Mouse (Mus musculus) embryonic fibroblast, embryonic 13.5 days (primary cell): ENCODE results near the gene Plekhg5.

Source experiments
- CTCF ChIP-seq: IDR thresholded peaks from 2 replicates; pipeline ENCODE4 v1.5.1; 2011; ENCODE audit warnings: mild to moderate bottlenecking, control low read depth, low read length, moderate library complexity, borderline replicate concordance; ENCODE audit not compliant: insufficient read depth
- POLR2A ChIP-seq: IDR thresholded peaks from 2 replicates; pipeline ENCODE4 v1.6.1; 2011; ENCODE audit warnings: low read depth, mild to moderate bottlenecking, control low read depth, low read length, moderate library complexity

DNA sequence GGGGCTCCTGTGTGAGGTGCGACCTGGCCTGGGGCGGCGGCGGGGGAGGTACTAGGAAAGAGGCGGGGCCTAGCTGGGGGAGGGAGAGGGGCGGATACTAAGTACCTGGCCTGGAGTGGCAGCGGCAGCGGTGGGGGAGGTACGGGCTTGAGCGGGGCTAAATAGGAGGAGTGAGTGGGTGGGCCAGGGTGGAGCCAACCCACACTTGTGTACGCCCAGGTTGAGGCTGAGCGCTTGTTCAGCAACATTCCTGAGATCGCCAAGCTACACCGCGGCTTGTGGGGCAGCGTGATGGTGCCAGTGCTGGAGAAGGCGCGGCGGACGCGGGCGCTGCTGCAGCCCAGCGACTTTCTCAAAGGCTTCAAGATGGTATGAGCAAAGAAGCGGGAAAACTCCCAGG, 35.2 kb downstream of the Plekhg5 start:
- TF ChIP-seq CTCF (no peak), POLR2A (no peak)
